Mouse (Mus musculus): ENCODE measurements around the gene 9330159F19Rik.

Gene 9330159F19Rik

DNA sequence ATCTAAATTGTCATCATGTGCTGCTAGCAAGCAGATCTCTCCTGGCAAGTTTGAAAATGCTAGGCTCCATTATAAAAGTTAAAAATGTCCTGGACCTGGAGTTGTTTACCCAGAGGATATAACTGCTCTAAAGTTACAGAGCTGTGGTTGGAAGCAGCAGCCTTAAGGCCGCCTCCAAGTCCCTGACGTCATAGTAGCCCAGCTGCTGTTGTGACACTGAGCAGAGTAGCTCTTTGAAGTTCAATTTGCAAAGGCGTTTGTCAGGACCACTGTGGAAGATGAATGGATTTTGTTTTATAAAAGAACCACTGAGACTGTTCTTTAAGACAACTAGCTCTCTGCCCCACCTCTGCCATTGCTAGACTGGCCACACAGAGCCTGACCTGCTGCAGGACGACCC is at the start of gene 9330159F19Rik:
Gene 9330159F19Rik, plus strand, starts transcription at position 154 of the 400 bp plus-strand sequence.
- DNase-seq (ENCODE audit: low spot score): peak; percentile 84

DNA sequence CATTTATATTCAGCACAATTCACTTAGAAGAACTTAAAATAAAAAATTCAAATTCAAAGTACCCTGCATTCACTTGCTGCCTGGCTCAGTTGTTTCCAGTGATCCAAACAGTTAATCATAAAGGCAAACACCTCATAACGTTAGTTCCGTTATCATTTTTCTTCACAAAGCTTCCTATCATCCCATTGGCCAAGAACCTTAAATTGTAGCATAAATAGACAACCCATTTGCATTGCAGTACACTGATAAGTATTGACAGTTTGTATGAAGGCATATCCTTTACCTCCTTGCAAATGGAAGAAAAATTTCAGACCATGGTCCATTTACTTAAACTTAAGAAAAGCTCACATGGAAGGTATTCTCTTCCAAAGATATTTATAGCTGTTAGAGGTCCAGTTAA is 49.7 kb upstream of the 9330159F19Rik start:
- no peak for DNase-seq (ENCODE audit: low spot score)

DNA sequence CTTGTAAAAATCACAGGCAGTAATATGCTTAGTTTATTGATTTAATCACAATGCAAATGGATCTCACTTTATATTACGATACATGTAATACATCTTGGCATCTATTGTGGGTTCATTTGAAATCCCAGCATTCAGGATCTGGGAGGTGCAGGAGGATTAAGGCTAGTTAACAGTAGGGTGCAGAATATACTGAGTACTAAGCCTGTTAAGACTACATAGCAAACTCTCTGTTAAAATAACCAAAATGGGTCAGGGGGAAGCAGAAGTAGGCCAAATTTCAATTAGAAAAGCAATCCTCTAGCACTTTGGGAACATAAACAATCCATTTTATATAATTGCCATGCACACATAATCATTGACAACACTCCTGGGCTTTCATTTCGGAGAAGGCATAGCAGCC is 37.6 kb upstream of the 9330159F19Rik start:
- no peak for DNase-seq (ENCODE audit: low spot score)

DNA sequence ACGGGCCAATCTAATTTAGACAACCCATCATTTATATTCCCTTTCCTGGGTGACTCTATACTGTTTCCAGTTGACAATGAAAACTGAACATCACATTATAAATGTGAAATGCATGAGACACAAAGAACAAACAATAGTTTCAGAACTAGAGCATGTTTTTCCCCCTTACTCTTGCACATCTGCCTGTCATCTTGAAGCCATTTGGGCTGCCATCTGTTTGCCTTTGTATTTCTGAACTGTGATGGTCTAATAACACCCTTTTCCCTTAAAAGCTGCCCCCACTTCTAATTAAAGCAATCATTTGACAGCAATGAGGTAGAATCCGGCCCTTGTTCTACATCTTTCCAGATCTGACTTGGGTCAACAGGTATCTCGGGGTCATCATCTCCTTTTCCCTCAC is 35.8 kb upstream of the 9330159F19Rik start:
- peak; percentile 9 for DNase-seq (ENCODE audit: low spot score)

DNA sequence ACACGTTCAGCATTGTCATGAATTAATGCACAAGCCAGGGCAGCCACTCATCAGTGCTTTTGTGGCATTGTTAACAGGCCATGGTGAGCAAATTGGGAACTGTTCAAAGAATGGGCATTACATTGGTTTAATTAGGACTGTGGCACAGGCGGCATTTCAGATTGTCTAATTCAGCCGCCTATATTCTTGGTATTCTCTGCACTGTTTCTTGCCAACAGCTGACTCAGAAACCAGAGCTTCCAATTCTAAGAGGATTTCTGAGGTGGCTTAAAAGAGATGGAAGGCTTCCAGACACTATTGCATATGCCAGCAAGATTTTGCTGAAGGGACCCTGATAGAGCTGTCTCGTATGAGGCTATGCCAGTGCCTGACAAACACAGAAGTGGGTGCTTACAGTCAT is 34.5 kb upstream of the 9330159F19Rik start:
- no peak for DNase-seq (ENCODE audit: low spot score)

DNA sequence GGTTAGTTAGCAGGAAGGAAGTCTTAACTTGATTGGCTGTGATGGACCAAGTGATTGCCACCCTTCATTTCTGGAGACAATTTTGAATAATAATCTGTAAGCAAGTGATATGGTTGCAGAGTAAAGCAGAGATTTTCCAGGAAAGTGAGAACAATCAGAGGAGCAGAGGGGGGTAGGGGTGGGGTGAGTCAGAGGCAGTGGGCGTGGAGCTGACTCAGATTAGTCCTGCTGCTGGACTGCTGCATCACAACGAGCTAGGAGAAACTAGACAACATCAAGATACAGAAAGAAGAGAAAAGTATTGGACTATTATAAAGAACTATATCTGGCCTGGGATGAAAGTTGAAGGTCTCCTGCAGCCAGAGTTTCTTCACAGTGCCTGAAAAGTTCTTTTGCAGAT is 33.4 kb upstream of the 9330159F19Rik start:
- no peak for DNase-seq (ENCODE audit: low spot score)

DNA sequence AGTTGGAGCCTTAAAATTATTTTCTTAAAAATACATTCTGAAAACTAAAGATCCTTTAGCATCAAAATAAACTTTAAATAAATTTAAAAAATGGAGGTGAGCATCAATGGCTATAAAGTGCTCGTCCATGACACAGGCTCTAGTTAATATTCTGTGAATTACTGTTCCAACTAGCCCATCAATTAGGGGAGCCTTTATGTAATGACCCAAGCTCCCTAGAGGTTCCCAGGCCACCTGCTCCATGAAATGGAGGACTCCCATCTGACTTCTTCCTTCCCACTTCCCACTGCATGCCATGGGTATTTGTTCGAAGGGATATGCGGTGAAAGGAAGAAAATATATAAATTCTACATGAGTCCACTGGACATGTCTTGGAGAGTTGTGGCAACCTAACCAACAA is 31.2 kb upstream of the 9330159F19Rik start:
- DNase-seq (ENCODE audit: low spot score): no peak

DNA sequence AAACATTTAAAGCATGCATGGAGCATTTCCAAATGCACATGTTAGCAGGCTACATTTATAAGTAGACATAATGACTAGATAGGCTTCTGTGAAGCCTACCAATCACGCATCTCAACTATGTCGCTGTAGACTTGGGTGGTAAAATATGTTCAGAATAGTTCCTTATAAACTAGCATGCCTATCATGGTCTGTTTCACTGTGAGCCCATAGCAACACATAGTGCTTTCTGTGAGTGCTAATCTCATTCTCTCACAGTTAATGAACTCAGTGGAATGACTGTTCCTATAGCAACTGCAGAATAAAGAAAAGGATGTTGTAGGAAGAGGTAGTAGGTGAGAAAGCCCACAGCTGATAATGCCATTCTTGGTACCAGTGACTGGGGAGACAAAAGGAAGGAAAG is 30.4 kb upstream of the 9330159F19Rik start:
- DNase-seq (ENCODE audit: low spot score): no peak

DNA sequence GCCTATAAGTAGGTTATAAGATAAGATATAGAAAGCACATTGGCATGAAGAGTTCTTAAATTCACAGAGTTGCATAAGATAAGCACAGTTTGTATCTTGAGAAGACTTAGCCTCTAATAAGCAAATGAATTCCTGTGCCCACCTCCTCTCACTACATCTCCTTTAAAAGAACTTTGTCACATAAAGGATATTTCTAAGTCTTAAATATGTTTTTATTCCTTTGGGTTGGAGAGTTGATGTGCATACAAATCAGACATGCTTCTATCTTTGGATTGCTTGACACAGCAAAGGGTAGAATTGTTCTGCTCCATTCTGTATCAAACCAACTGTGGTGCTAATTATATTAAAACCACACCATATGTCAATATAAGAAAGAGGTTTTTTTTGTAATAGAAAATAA is 17.6 kb upstream of the 9330159F19Rik start:
- no peak for DNase-seq (ENCODE audit: low spot score)

DNA sequence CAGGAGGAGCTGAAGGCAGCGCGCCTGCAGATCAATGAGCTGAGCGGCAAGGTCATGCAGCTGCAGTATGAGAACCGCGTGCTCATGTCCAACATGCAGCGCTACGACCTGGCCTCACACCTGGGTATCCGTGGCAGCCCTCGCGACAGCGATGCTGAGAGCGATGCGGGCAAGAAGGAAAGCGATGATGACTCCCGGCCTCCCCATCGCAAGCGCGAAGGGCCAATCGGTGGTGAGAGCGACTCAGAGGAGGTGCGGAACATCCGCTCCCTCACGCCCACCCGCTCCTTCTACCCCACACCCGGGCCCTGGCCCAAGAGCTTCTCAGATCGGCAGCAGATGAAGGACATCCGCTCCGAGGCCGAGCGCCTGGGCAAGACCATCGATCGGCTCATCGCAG is 14.6 kb upstream of the 9330159F19Rik start:
- no peak for DNase-seq (ENCODE audit: low spot score)

DNA sequence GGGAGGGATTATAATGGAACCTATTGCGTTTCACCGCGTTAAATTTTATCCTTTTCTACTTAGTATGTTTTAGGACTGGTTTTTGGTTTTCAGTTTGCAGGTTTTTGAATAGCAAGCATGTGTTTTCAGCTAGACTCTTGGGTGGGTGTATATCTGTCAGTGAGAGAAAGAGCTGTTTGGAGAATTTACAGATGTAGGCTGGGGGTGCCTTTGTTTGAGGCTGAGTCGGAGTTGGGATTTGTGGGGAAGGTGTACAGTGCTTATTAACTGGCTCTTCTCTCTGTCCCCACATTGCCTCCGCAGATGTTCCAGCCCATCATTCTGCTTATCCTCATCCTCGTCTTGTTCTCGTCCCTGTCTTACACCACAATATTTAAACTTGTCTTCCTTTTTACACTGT is 12.8 kb upstream of the 9330159F19Rik start, which contains the start of gene Gm49353:
Gene Gm49353, plus strand, starts transcription at position 313 of the 400 bp plus-strand sequence.
- no peak for DNase-seq (ENCODE audit: low spot score)

DNA sequence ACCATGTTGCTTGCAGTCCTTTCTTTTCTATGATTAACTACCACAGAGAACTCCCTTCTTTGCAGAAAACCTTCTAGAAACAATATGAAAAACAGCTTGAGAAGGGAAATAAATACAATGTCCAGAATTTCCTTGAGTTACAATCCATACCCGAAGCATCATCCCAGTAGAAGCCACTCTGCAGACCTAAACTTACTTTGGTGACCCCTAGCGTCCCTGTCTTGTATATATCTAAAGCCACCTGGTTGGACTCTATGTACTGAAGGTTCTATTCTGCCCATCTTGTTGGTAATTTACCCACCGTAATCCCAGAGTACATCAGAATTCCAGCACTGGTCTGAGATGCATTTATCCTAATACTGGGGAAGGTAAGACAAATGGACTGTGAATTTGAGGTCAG is 11.6 kb upstream of the 9330159F19Rik start:
- no peak for DNase-seq (ENCODE audit: low spot score)

DNA sequence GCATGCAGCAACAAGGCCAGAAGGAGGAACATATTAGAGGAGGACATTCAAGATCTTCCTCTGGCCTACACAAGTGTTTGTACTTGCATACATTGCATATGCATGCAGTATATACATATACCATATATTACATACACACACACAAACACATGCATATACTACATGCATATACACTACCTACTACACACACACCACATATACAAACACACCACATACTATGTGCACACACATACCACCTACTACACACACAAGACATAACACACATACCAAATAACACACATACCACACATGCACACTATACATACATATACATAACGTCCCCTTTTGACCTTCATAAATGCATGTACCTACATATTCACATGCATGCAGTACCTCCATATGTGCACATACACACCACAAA is 10.8 kb upstream of the 9330159F19Rik start:
- no peak for DNase-seq (ENCODE audit: low spot score)

DNA sequence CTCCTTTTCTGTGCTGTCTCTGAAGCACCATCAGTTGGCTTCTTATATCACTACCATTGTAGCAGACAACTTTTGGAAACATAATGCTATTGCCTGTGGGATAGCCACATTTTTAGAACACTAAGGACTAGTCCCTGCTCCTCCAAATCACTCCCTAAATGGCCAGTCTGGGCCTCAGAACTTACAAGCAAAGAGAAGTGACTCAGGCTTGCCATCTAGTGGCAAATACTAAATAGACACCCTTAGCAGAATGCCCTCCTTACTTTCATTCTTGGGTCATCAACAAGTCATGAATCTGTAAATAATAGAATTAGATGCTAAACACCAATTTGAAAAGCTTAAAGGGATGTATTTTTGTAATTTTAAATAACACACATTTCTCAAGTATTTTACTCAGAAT is 4.7 kb upstream of the 9330159F19Rik start:
- peak; percentile 80 for DNase-seq (ENCODE audit: low spot score)

DNA sequence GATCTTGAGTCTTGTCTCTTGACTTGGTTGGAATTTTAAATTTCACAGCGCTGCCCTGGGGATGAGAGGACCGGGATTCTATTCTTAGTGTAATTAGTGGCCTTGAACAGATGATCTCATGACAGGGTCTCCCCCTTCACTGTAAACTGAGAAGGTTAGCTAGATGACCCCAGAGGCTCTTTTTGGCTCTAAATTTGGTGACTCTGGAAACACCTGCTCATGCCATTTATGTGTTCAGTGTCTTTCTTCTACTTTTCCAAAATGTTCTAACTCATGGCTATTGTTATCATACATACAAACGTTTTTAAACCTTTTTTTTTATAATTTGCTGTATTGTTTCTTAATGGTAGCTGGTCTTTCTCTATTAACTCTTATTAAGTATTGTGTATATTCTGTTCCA is 2.7 kb upstream of the 9330159F19Rik start:
- no peak for DNase-seq (ENCODE audit: low spot score)

DNA sequence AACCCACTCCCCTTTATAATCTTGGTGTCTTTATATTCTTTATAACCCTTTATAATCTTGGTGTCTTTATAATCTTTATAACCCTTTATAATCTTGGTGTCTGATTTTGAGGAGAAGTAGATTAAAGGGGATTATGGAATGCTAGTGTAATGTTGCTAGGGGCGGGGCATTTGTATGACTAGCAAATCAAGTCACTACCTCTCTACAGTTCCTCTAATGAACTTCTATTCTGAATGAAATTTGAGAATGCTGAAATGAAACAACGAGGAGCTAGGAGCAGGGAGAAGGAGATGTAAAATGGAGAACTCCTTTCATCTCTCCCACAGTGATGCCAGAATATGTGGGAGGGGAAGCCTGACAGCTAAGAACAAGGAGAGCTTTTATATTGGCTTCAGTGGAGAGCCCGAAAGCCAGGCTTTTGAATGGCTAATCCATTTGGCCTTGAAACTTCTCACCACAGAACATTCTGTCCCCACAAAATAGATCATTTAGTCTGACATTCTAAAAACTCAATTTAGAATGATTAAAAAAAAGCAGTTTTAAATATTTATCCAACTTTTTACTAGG is 2.2 kb downstream of the 9330159F19Rik start:
- DNase-seq (ENCODE audit: low spot score): peak; percentile 10

DNA sequence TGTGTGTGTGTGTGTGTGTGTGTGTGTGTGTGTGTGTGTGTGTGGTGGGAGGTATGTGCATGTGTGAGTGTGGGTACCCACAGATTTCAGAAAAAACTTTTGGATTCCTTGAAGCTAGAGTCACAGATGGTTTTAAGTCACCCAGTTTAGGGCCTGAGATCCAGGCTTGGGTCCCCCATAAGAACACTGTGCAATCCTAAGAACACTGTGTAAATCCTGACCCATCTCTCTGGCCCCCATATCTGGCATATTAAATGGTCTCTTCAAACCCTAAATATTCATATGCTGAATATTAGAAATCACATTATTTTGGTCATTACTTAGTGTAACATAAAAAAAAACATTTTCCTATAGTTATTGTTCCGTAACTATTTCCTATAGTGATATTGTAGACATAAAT is 5.6 kb downstream of the 9330159F19Rik start:
- no peak for DNase-seq (ENCODE audit: low spot score)

DNA sequence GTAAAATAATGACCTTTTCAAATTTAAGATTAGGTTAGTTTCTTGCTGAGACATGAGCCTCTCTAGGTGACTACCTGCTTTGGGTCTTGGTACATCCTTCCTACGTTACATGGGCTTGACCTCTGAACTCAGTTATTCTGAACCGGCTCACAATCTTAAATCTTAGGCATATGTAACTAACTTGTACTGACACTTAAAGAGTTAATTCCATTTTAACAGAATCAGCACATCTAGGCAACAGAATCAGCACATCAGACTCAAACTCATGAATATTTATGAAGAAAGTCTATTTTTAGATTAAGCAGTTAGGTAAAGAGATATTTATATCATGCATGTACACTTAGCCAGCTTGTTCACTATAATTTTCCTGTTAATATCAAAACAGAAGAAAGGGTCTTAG is 6.0 kb downstream of the 9330159F19Rik start:
- no peak for DNase-seq (ENCODE audit: low spot score)

DNA sequence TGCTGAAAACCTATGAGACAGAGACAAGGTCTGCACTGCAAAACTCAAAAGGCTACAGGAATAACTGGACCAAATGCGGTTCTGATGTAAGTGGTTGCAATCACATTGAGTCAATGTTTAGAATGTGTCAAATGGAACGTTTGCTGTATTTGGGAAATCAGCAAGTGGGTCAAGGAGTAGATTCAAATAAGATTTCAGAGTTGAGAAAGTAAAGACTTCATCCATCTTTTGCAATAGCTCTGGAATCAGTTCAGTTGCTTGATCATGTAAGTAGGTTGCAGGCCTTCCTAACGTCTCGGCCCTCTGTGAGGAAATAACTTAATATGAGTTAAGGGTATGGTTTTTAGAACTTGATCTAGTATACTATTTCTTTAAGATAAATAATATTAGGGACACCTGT is 13.9 kb downstream of the 9330159F19Rik start:
- DNase-seq (ENCODE audit: low spot score): no peak

DNA sequence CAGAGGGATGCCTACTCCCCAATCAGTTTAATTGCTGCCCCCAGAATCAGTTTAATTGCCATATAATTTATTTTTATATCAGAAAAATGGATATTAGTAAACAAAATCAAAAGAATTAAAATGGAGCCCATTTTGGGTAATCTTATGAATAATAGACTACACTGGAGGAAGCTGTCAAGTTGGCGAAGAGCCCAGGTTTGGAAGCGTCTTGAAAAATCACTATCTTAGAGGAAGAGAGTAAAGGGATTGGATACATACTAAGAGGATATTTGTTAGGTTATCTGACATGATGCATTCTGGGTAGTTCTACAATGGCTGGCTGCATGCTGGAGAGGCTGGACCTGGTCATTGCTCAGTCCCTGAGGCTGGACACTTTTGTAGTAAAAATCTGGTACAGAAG is 19.8 kb downstream of the 9330159F19Rik start:
- no peak for DNase-seq (ENCODE audit: low spot score)

All from embryo, embryonic 10 days (tissue).